Mouse (Mus musculus): ENCODE results near the gene Tcf15.

GRCm38 (mm10) chr2:152180323-152180722 is 37.0 kb downstream of the Tcf15 start:
- TF ChIP-seq POLR2A (IDR thresholded peaks at IDR 0.05; ENCODE audit: low read depth, low read length) (no peak), CTCF (conservative IDR thresholded peaks at IDR 0.05; ENCODE audit: insufficient read depth, insufficient read length, low read depth, low read length) (no peak)
